ENCODE assay signal across 7 mouse cellular contexts in genomic region chr5:45639715-45640092, GRCm38 (mm10). TPM values are rescaled to one million over a fixed set of nuclear protein-coding genes. Genes with fewer than 3 reads are reported as not detected.
DNase-seq lines count a peak whose midpoint lies in the region; ATAC-seq lines count a peak whose summit lies in the region.

No protein-coding gene starts in this region.

- 4% methylated on average over 8 of the region's 8 CpGs for WGBS in liver, embryonic 11.5 days
- WGBS in forebrain, embryonic 10.5 days, result 2% methylated on average over 8 of the region's 8 CpGs
- WGBS in limb, embryonic 10.5 days, result 2% methylated on average over 8 of the region's 8 CpGs

- H3K4me2 ChIP-seq in liver, embryonic 11.5 days, result peak overlapping the region; percentile 90

- no peaks in the 10 kb centered on the region for H3K4me1 ChIP-seq in liver, embryonic 11.5 days (replicated peaks; ENCODE audit: control insufficient read depth, insufficient read depth, low read length)
- H3K4me1 ChIP-seq in forebrain, embryonic 10.5 days, result peaks cover 14% of the 10 kb centered on the region
- H3K4me1 ChIP-seq in limb, embryonic 10.5 days, result peaks cover 14% of the 10 kb centered on the region

- H3K27me3 ChIP-seq in liver, embryonic 11.5 days (replicated peaks; ENCODE audit: control insufficient read depth, insufficient read depth, low read length), result peaks cover 25% of the 10 kb centered on the region
- H3K27me3 ChIP-seq in forebrain, embryonic 10.5 days (ENCODE audit: poor library complexity, severe bottlenecking), result peaks cover 45% of the 10 kb centered on the region
- peaks cover 48% of the 10 kb centered on the region for H3K27me3 ChIP-seq in limb, embryonic 10.5 days (ENCODE audit: low read depth, poor library complexity, severe bottlenecking)

- H3K27ac ChIP-seq in liver, embryonic 11.5 days (ENCODE audit: low read depth, low read length), result no peak overlapping the region
- H3K27ac ChIP-seq in forebrain, embryonic 10.5 days, result peak overlapping the region; percentile 81; the same call in 1 of the 2 replicates
- no peak overlapping the region for H3K27ac ChIP-seq in limb, embryonic 10.5 days

- H3K9ac ChIP-seq in liver, embryonic 11.5 days (ENCODE audit: low read depth, low read length), result no peak overlapping the region; the same call in 1 of the 2 replicates

- no peak for ATAC-seq in liver, embryonic 11.5 days (replicated peaks; ENCODE audit: low FRiP score)

- H3K4me3 ChIP-seq in liver, embryonic 11.5 days (ENCODE audit: low read depth, low read length), result peak overlapping the region; percentile 52
- H3K4me3 ChIP-seq in forebrain, embryonic 10.5 days, result peak overlapping the region; percentile 72
- peak overlapping the region; percentile 74 for H3K4me3 ChIP-seq in limb, embryonic 10.5 days

- no peak for DNase-seq in liver, embryonic 11.5 days (ENCODE audit: low spot score)
- no peak for DNase-seq in liver
- no peak for DNase-seq in forebrain, embryonic 10.5 days (ENCODE audit: extremely low spot score, low spot score)
- no peak for DNase-seq in limb, embryonic 10.5 days (ENCODE audit: low spot score)
- DNase-seq in retina, embryonic 14.5 days (ENCODE audit: low spot score), result peak; percentile 47
- no peak for DNase-seq in adrenal gland, postnatal 10 days
- no peak for DNase-seq in T-cell, adult 2 months (ENCODE audit: low spot score)

- H3K9me3 ChIP-seq in liver, embryonic 11.5 days (ENCODE audit: control insufficient read depth, low read length), result no peaks in the 10 kb centered on the region
- no peaks in the 10 kb centered on the region for H3K9me3 ChIP-seq in forebrain, embryonic 10.5 days
- H3K9me3 ChIP-seq in limb, embryonic 10.5 days (replicated peaks), result no peaks in the 10 kb centered on the region

- H3K36me3 ChIP-seq in liver, embryonic 11.5 days (ENCODE audit: control insufficient read depth, insufficient read depth, low read length), result no peaks in the 10 kb centered on the region
- H3K36me3 ChIP-seq in forebrain, embryonic 10.5 days (replicated peaks), result no peaks in the 10 kb centered on the region
- H3K36me3 ChIP-seq in limb, embryonic 10.5 days, result no peaks in the 10 kb centered on the region

RNA-seq across cellular contexts. Expression of gene Fam184b, which starts 0.3 kb away (rescaled TPM):
- polyA plus RNA-seq in liver, embryonic 11.5 days (2014; fragmentation: Nextera tagmentation; extraction: Ambion mirVana), result 0.36 and 0.45 TPM in 2 replicates
- polyA plus RNA-seq in forebrain, embryonic 10.5 days (2016; fragmentation: Nextera tagmentation; extraction: Ambion mirVana), result 1.2 and 1.4 TPM in 2 replicates
- polyA plus RNA-seq in limb, embryonic 10.5 days (2016; fragmentation: Nextera tagmentation; extraction: Ambion mirVana), result 0.66 and 0.75 TPM in 2 replicates
- total RNA-seq in adrenal gland, postnatal 10 days (2021), result 1 to 10 TPM in 1 of 2 experiments, under 1 TPM in 1; 0.93 to 1.2 TPM

RNA-seq across cellular contexts. Expression of gene Ncapg, which starts 30.0 kb away (rescaled TPM):
- 67.0 and 79.6 TPM in 2 replicates for polyA plus RNA-seq in liver, embryonic 11.5 days (2014; fragmentation: Nextera tagmentation; extraction: Ambion mirVana)
- 81.2 and 83.1 TPM in 2 replicates for polyA plus RNA-seq in forebrain, embryonic 10.5 days (2016; fragmentation: Nextera tagmentation; extraction: Ambion mirVana)
- polyA plus RNA-seq in limb, embryonic 10.5 days (2016; fragmentation: Nextera tagmentation; extraction: Ambion mirVana), result 66.6 and 68.9 TPM in 2 replicates
- total RNA-seq in adrenal gland, postnatal 10 days (2021), result 10 to 100 TPM in 1 of 2 experiments, 1 to 10 TPM in 1; 8.7 to 13.1 TPM
